Mouse (Mus musculus): Measurements from ENCODE around the gene Fndc3b. TPM values are rescaled to one million over a fixed set of nuclear protein-coding genes. Genes with fewer than 3 reads are reported as not detected.

Fndc3b gene
- polyA plus RNA-seq, 1 experiment from 2014 or later, result 29.0 TPM

- Histone ChIP-seq H3K9ac (ENCODE audit: low read length) (no peak overlapping the region), H3K9me3 (ENCODE audit: control insufficient read depth, low read length) (no peaks in the 10 kb centered on the region), H3K4me3 (ENCODE audit: control insufficient read depth in 1 of 2, insufficient read depth in 1 of 2, low read depth in 1 of 2, low read length in 2 of 2) (no peak overlapping the region), H3K36me3 (ENCODE audit: control insufficient read depth, insufficient read depth, low read length) (peaks cover 11% of the 10 kb centered on the region), H3K27ac (replicated peaks in 1 of 2; ENCODE audit: control insufficient read depth in 1 of 2, insufficient read depth in 1 of 2, low read depth in 2 of 2, low read length in 2 of 2) (peak overlapping the region in 1 of 2 experiments; percentile 45; a peak in 1 of 4 replicates), H3K4me2 (ENCODE audit: low read length) (no peak overlapping the region), H3K27me3 (ENCODE audit: control insufficient read depth, insufficient read depth, low read length) (no peaks in the 10 kb centered on the region), H3K4me1 (ENCODE audit: control insufficient read depth in 2 of 2, insufficient read depth in 2 of 2, low read length in 2 of 2) (peaks cover 29 to 47% of the 10 kb centered on the region in 2 experiments)
- 66% methylated on average over 4 of the region's 4 CpGs for WGBS
- no peak for ATAC-seq (ENCODE audit: insufficient number of reproducible peaks, insufficient read depth, low FRiP score, low read depth)
These were observed 88.7 kb downstream of the Fndc3b start for GRCm38 (mm10) chr3:27622451-27622850.

- Histone ChIP-seq H3K4me1 (ENCODE audit: control insufficient read depth in 2 of 2, insufficient read depth in 2 of 2, low read length in 2 of 2) (peaks cover 34 to 48% of the 10 kb centered on the region in 2 experiments), H3K9me3 (ENCODE audit: control insufficient read depth, low read length) (no peaks in the 10 kb centered on the region), H3K27me3 (ENCODE audit: control insufficient read depth, insufficient read depth, low read length) (no peaks in the 10 kb centered on the region), H3K9ac (ENCODE audit: low read length) (no peak overlapping the region), H3K27ac (replicated peaks in 1 of 2; ENCODE audit: control insufficient read depth in 1 of 2, insufficient read depth in 1 of 2, low read depth in 2 of 2, low read length in 2 of 2) (no peak overlapping the region), H3K4me2 (ENCODE audit: low read length) (no peak overlapping the region), H3K36me3 (ENCODE audit: control insufficient read depth, insufficient read depth, low read length) (peaks cover 11% of the 10 kb centered on the region), H3K4me3 (ENCODE audit: control insufficient read depth in 1 of 2, insufficient read depth in 1 of 2, low read depth in 1 of 2, low read length in 2 of 2) (no peak overlapping the region)
- WGBS, result 70% methylated on average over 4 of the region's 4 CpGs
- ATAC-seq (ENCODE audit: insufficient number of reproducible peaks, insufficient read depth, low FRiP score, low read depth), result no peak
These were observed 89.9 kb downstream of the Fndc3b start for GRCm38 (mm10) chr3:27621176-27621575.

GRCm38 (mm10) chr3:27617733-27618132 lies 93.4 kb downstream of the Fndc3b start:
- Histone ChIP-seq H3K9me3 (ENCODE audit: control insufficient read depth, low read length) (no peaks in the 10 kb centered on the region), H3K4me3 (ENCODE audit: control insufficient read depth in 1 of 2, insufficient read depth in 1 of 2, low read depth in 1 of 2, low read length in 2 of 2) (no peak overlapping the region), H3K27me3 (ENCODE audit: control insufficient read depth, insufficient read depth, low read length) (no peaks in the 10 kb centered on the region), H3K4me1 (ENCODE audit: control insufficient read depth in 2 of 2, insufficient read depth in 2 of 2, low read length in 2 of 2) (peaks cover 24 to 33% of the 10 kb centered on the region in 2 experiments), H3K36me3 (ENCODE audit: control insufficient read depth, insufficient read depth, low read length) (peaks cover 24% of the 10 kb centered on the region), H3K9ac (ENCODE audit: low read length) (no peak overlapping the region), H3K4me2 (ENCODE audit: low read length) (no peak overlapping the region), H3K27ac (replicated peaks in 1 of 2; ENCODE audit: control insufficient read depth in 1 of 2, insufficient read depth in 1 of 2, low read depth in 2 of 2, low read length in 2 of 2) (peak overlapping the region in 1 of 2 experiments; percentile 51; a peak in 1 of 4 replicates)
- 62% methylated on average over 9 of the region's 9 CpGs for WGBS
- no peak for ATAC-seq (ENCODE audit: insufficient number of reproducible peaks, insufficient read depth, low FRiP score, low read depth)

- H3K27ac ChIP-seq (replicated peaks in 1 of 2; ENCODE audit: control insufficient read depth in 1 of 2, insufficient read depth in 1 of 2, low read depth in 2 of 2, low read length in 2 of 2), result peak overlapping the region; percentile 50 to 51; a peak in 3 of 4 replicates
- H3K27me3 ChIP-seq (ENCODE audit: control insufficient read depth, insufficient read depth, low read length), result no peaks in the 10 kb centered on the region
- 62% methylated on average over 1 of the region's 1 CpGs for WGBS
- H3K36me3 ChIP-seq (ENCODE audit: control insufficient read depth, insufficient read depth, low read length), result peaks cover 24% of the 10 kb centered on the region
- no peaks in the 10 kb centered on the region for H3K9me3 ChIP-seq (ENCODE audit: control insufficient read depth, low read length)
- peaks cover 24 to 28% of the 10 kb centered on the region in 2 experiments for H3K4me1 ChIP-seq (ENCODE audit: control insufficient read depth in 2 of 2, insufficient read depth in 2 of 2, low read length in 2 of 2)
- ATAC-seq (ENCODE audit: insufficient number of reproducible peaks, insufficient read depth, low FRiP score, low read depth), result no peak
- H3K9ac ChIP-seq (ENCODE audit: low read length), result peak overlapping the region; percentile 8; the same call in 1 of the 2 replicates
- H3K4me3 ChIP-seq (ENCODE audit: control insufficient read depth in 1 of 2, insufficient read depth in 1 of 2, low read depth in 1 of 2, low read length in 2 of 2), result no peak overlapping the region
- H3K4me2 ChIP-seq (ENCODE audit: low read length), result no peak overlapping the region
These were observed 93.9 kb downstream of the Fndc3b start for GRCm38 (mm10) chr3:27617237-27617499.

- Histone ChIP-seq H3K36me3 (ENCODE audit: control insufficient read depth, insufficient read depth, low read length) (peaks cover 24% of the 10 kb centered on the region), H3K9ac (ENCODE audit: low read length) (peak overlapping the region; percentile 8), H3K4me1 (ENCODE audit: control insufficient read depth in 2 of 2, insufficient read depth in 2 of 2, low read length in 2 of 2) (peaks cover 24 to 27% of the 10 kb centered on the region in 2 experiments), H3K27ac (replicated peaks in 1 of 2; ENCODE audit: control insufficient read depth in 1 of 2, insufficient read depth in 1 of 2, low read depth in 2 of 2, low read length in 2 of 2) (peak overlapping the region; percentile 50 to 51), H3K27me3 (ENCODE audit: control insufficient read depth, insufficient read depth, low read length) (no peaks in the 10 kb centered on the region), H3K4me2 (ENCODE audit: low read length) (peak overlapping the region; percentile 36), H3K4me3 (ENCODE audit: control insufficient read depth in 1 of 2, insufficient read depth in 1 of 2, low read depth in 1 of 2, low read length in 2 of 2) (no peak overlapping the region), H3K9me3 (ENCODE audit: control insufficient read depth, low read length) (no peaks in the 10 kb centered on the region)
- 27% methylated on average over 19 of the region's 19 CpGs for WGBS
- ATAC-seq (ENCODE audit: insufficient number of reproducible peaks, insufficient read depth, low FRiP score, low read depth), result peak; percentile 60
These were observed 94.5 kb downstream of the Fndc3b start for GRCm38 (mm10) chr3:27616421-27617236.

GRCm38 (mm10) chr3:27615479-27615878 lies 95.6 kb downstream of the Fndc3b start:
- H3K27me3 ChIP-seq (ENCODE audit: control insufficient read depth, insufficient read depth, low read length), result no peaks in the 10 kb centered on the region
- H3K4me1 ChIP-seq (ENCODE audit: control insufficient read depth in 2 of 2, insufficient read depth in 2 of 2, low read length in 2 of 2), result peaks cover 27 to 33% of the 10 kb centered on the region in 2 experiments
- peaks cover 24% of the 10 kb centered on the region for H3K36me3 ChIP-seq (ENCODE audit: control insufficient read depth, insufficient read depth, low read length)
- H3K9me3 ChIP-seq (ENCODE audit: control insufficient read depth, low read length), result no peaks in the 10 kb centered on the region
- no peak overlapping the region for H3K4me3 ChIP-seq (ENCODE audit: control insufficient read depth in 1 of 2, insufficient read depth in 1 of 2, low read depth in 1 of 2, low read length in 2 of 2)
- H3K27ac ChIP-seq (replicated peaks in 1 of 2; ENCODE audit: control insufficient read depth in 1 of 2, insufficient read depth in 1 of 2, low read depth in 2 of 2, low read length in 2 of 2), result no peak overlapping the region
- ATAC-seq (ENCODE audit: insufficient number of reproducible peaks, insufficient read depth, low FRiP score, low read depth), result no peak
- H3K4me2 ChIP-seq (ENCODE audit: low read length), result no peak overlapping the region
- 78% methylated on average over 8 of the region's 8 CpGs for WGBS
- H3K9ac ChIP-seq (ENCODE audit: low read length), result no peak overlapping the region

- 84% methylated on average over 11 of the region's 11 CpGs for WGBS
- H3K9me3 ChIP-seq (ENCODE audit: control insufficient read depth, low read length), result no peaks in the 10 kb centered on the region
- H3K36me3 ChIP-seq (ENCODE audit: control insufficient read depth, insufficient read depth, low read length), result peaks cover 17% of the 10 kb centered on the region; the same call in 1 of the 2 replicates
- no peak overlapping the region for H3K4me3 ChIP-seq (ENCODE audit: control insufficient read depth in 1 of 2, insufficient read depth in 1 of 2, low read depth in 1 of 2, low read length in 2 of 2)
- H3K4me2 ChIP-seq (ENCODE audit: low read length), result no peak overlapping the region
- H3K27ac ChIP-seq (replicated peaks in 1 of 2; ENCODE audit: control insufficient read depth in 1 of 2, insufficient read depth in 1 of 2, low read depth in 2 of 2, low read length in 2 of 2), result no peak overlapping the region
- ATAC-seq (ENCODE audit: insufficient number of reproducible peaks, insufficient read depth, low FRiP score, low read depth), result no peak
- H3K4me1 ChIP-seq (ENCODE audit: control insufficient read depth in 2 of 2, insufficient read depth in 2 of 2, low read length in 2 of 2), result peaks cover 27 to 37% of the 10 kb centered on the region in 2 experiments
- no peak overlapping the region for H3K9ac ChIP-seq (ENCODE audit: low read length)
- no peaks in the 10 kb centered on the region for H3K27me3 ChIP-seq (ENCODE audit: control insufficient read depth, insufficient read depth, low read length)
These were observed 97.3 kb downstream of the Fndc3b start for GRCm38 (mm10) chr3:27613828-27614227.
